Mouse (Mus musculus): ENCODE results near the gene Opalin.

Gene Opalin

DNA sequence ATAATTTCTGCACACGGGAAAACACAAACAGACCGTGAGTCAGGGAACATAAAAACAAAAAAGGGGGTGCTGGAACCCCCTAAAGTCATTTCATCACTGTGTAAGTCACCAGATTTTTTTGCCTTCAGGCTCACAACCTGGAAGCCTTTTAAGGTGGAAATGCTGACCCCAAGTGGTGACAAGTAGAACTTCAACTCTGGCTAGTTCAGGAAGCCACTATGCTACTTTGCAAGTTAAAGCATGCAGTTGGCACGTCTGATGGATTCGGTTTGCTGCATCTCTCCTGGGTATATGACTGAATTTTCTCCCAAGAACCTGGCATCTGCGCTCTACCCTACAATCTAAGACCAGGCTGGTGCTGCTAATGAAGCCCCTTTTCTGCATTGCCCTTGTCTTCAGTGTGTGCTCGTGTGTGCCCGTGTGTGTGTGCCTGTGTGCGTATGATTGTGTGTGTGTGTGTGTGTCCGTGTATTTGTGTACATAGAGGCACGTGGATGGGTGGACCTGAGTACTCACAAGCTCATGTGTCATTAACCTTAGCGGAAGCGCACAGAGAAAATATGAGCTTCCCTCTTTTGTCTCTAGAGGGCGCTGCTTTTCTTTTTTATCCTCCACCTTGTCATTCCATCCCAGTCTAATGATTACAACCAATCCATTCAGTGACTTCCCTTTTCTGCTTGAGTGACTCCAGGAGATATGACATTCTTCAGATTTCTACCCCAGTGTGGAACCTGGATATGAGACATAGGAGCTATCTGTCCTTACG lies 60.8 kb downstream of the Opalin start:
- peak in 1 of 2 experiments; percentile 65 for DNase-seq (ENCODE audit: low spot score in 2 of 2)

DNA sequence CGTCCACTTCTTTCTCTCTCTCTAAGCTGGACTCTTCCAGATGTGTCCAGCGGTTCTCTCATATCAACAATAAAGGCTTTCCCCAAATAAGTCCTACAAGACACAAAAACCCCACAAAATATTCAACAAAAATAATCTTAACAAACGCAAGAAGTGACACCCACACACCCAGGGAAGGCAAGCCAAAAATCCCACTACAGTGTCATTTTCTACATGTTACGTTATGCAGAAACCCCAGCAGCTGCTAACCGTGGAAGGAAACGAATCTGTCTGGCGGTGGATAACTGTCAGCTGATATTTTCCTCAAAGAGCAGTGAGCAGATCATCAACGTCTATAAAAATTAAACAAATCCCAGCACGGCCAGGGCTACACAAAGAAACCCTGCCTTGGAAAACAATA lies 62.9 kb downstream of the Opalin start:
- DNase-seq (ENCODE audit: low spot score in 2 of 2): peak in 1 of 2 experiments; percentile 54

DNA sequence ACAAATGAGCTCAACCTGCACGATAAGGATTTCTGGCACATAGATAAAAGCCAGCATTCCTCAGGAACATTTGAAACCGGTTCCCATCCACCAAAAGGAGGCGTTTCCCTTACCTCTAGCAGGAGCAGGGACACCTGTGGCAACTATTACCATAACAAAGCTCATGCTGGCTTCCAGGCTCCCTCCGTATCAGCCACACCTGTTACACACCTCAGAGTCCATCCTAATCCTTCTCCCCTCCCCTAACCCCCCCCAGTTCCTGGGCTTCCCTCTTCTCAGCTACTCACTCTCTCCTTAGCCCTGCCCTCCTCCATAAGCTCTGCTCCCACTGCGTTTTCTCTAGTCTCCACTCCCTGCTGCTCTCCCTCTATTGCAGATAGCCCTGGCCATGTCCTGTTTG lies 63.3 kb downstream of the Opalin start:
- DNase-seq (ENCODE audit: low spot score in 2 of 2): no peak

All from left cerebral cortex, adult 9 months (tissue).